Mouse (Mus musculus) left cerebral cortex, adult 2 months (tissue): Measurements from ENCODE around the gene Plac8. TPM values are rescaled to one million over a fixed set of nuclear protein-coding genes. Genes with fewer than 3 reads are reported as not detected.

Source experiments
- DNase-seq, 2 experiments: peaks; one replicate each; pipeline ENCODE4 v3.0.0; 2021 to 2022; ENCODE audit warnings: low spot score in 2 of 2, mixed read lengths in 1 of 2; ENCODE audit errors: extremely low spot score in 1 of 2
- H3K27ac ChIP-seq: fragments of 200-600 bp; 2 replicates; pipeline ENCODE4 v1.8.1; 2022
- H3K4me3 ChIP-seq: fragments of 200-600 bp; 2 replicates; pipeline ENCODE4 v1.8.1; 2022
- CTCF ChIP-seq: fragments of 200-600 bp; IDR thresholded peaks from 2 replicates; pipeline ENCODE4 v1.8.1; 2022; ENCODE audit warnings: antibody characterized with exemption, mild to moderate bottlenecking, moderate library complexity
- intact Hi-C: fragments of 180-260 bp; cut with DNase I; formaldehyde crosslinking; loops from one replicate; pipeline ENCODE4 v1.15.1; 2025
- long read RNA-seq, 2 experiments: library from polyadenylated mRNA; stranded (forward); transcript quantifications; one replicate each; pipeline ENCODE4 v2.0.0; 2021; ENCODE audit warnings: borderline mapping rate in 2 of 2
- total RNA-seq, 2 experiments: library from RNA; stranded (reverse); gene quantifications; 2 replicates each; pipeline ENCODE4 v1.2.3; 2021

Plac8 gene
- not detected for total RNA-seq
- long read RNA-seq, experiment 1, result 0 reads
- long read RNA-seq, experiment 2, result 0 reads

- DNase-seq, result no peak
- no peak within 1 kb of the TSS for H3K27ac ChIP-seq
- intact Hi-C loops, result no loop called here
- no peak within 1 kb of the TSS for H3K4me3 ChIP-seq
- no peak for TF ChIP-seq CTCF
These were observed at the start of gene Plac8 for GRCm38 (mm10) chr5:100572069-100572468. Plac8 (minus strand) TSS chr5:100572245.

DNA sequence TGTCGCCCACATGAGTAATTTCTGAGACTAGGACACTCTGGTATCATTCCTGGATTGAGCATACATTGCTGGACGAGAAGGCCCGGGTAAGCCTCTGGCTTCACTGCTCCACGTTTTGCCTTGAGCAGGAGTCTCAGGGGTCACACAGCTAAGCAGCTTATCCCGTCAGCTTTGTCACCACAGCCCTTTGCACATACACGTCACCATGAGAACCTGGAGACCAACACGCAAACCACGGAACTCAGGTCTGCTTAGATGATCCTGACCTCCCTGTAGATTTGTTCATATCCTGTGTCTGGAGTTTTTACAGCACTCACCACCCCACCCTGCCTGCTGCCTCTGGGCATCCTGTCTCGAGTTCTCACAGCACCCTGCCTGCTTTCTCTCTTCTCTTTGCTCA is 48.9 kb upstream of the Plac8 start:
- intact Hi-C loops, result no loop called here
- no peak for TF ChIP-seq CTCF
- H3K4me3 ChIP-seq, result no peak overlapping the region
- no peak overlapping the region for H3K27ac ChIP-seq
- DNase-seq, result no peak

DNA sequence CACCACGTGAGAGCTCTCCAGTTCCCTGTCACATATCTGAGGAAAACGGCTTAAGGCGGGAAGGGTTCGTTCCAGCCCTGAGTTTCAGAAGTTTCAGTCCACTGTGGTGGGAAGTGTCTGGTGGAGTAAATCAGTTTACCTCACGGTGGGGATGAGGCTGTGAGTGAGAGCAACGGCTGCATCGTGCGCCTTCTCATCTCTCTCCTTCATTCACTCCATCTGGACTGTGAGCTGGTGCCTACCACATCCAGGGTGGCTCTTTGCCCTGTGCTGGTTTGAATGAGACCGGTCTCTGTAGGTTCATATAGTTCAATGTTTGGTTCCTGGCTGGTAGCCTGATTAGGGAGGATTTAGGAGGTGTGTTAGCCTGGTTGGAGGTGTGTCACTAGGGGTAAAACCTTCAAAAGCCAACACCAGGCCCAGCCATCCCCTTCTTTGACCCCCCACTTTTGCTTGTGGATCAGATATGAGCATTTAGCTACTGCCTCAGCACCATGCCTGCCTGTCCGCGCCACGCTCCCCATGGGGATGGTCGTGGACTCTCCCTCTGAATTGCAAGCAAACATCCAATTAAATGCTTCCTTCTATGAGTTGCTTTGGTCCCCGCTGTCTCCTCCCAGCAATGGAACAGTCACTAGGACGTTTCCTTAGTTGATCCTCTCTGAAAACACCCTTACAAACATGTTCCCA is 47.7 kb upstream of the Plac8 start:
- H3K27ac ChIP-seq, result no peak overlapping the region
- H3K4me3 ChIP-seq, result no peak overlapping the region
- no peak for TF ChIP-seq CTCF
- intact Hi-C loops, result no loop called here
- no peak for DNase-seq

GRCm38 (mm10) chr5:100613896-100614768 is 42.1 kb upstream of the Plac8 start:
- no peak for DNase-seq
- TF ChIP-seq CTCF, result no peak
- no peak overlapping the region for H3K27ac ChIP-seq
- H3K4me3 ChIP-seq, result no peak overlapping the region
- intact Hi-C loops, result no loop called here

DNA sequence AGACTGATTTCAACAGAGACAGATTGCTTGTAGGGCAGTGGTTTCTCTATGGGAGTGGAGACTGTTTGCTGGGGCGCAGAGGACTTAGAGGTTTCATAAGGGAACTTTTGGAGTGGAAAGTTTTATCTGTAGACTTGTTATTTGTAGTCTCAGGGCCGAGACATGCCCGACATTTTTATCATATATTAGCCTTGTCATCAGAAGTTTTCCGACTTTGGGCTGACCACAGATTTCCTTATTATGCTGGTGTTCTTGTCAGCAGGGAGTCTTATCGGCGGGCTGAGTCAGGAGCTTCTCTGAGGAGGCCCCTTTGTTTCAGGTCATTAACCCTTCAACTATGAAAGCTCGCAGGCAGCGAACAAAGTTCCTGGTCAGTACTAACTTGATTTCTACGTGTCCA is 35.8 kb upstream of the Plac8 start:
- H3K27ac ChIP-seq, result no peak overlapping the region
- intact Hi-C loops, result no loop called here
- no peak for TF ChIP-seq CTCF
- H3K4me3 ChIP-seq, result no peak overlapping the region
- no peak for DNase-seq

GRCm38 (mm10) chr5:100607090-100607762 is 35.2 kb upstream of the Plac8 start:
- H3K27ac ChIP-seq, result no peak overlapping the region
- DNase-seq, result no peak
- intact Hi-C loops, result no loop called here
- no peak overlapping the region for H3K4me3 ChIP-seq
- TF ChIP-seq CTCF, result no peak

- Histone ChIP-seq H3K27ac (no peak overlapping the region), H3K4me3 (no peak overlapping the region)
- intact Hi-C loops, result no loop called here
- TF ChIP-seq CTCF, result no peak
- no peak for DNase-seq
These were observed 33.8 kb upstream of the Plac8 start for GRCm38 (mm10) chr5:100605828-100606229.

DNA sequence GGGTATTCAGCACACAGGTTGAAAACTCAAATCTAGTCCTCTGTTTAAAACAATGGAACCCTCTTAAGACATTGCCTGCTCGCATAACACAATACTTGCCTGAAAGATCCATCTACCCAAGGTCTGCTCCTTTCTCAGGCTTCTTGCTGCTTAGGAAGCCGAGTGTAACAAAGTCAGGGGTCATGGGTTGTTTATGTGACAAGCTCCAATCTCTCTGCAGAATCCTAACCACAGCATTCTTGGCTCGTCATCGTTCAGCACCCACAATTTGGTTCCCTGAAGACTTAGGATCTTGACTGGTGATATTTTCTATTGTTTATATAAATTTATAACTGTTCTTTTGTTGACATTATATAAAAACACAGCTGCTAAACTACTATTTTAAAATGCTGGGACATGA is 32.0 kb upstream of the Plac8 start:
- Histone ChIP-seq H3K4me3 (no peak overlapping the region), H3K27ac (no peak overlapping the region)
- no peak for DNase-seq
- TF ChIP-seq CTCF, result no peak
- intact Hi-C loops, result no loop called here

- intact Hi-C loops, result no loop called here
- DNase-seq, result no peak
- no peak for TF ChIP-seq CTCF
These were observed 29.8 kb upstream of the Plac8 start for GRCm38 (mm10) chr5:100601864-100602263.

GRCm38 (mm10) chr5:100598961-100599463 is 27.0 kb upstream of the Plac8 start:
- intact Hi-C loops, result no loop called here
- TF ChIP-seq CTCF, result no peak
- Histone ChIP-seq H3K4me3 (no peak overlapping the region), H3K27ac (no peak overlapping the region)
- no peak for DNase-seq

More at GRCm38 (mm10) chr5:100601864-100602263, 29.8 kb upstream of the Plac8 start:
- Histone ChIP-seq H3K27ac (no peak overlapping the region), H3K4me3 (no peak overlapping the region)

- intact Hi-C loops, result no loop called here
- DNase-seq, result no peak
- no peak for TF ChIP-seq CTCF
- Histone ChIP-seq H3K27ac (no peak overlapping the region), H3K4me3 (no peak overlapping the region)
These were observed 25.9 kb upstream of the Plac8 start for GRCm38 (mm10) chr5:100597886-100598485.
